Mouse (Mus musculus): ENCODE measurements around the gene Thumpd1.

The Thumpd1 gene

GRCm38 (mm10) chr7:119670925-119671324 lies 49.7 kb downstream of the Thumpd1 start:
- no peak for DNase-seq (ENCODE audit: low spot score in 2 of 2)

DNA sequence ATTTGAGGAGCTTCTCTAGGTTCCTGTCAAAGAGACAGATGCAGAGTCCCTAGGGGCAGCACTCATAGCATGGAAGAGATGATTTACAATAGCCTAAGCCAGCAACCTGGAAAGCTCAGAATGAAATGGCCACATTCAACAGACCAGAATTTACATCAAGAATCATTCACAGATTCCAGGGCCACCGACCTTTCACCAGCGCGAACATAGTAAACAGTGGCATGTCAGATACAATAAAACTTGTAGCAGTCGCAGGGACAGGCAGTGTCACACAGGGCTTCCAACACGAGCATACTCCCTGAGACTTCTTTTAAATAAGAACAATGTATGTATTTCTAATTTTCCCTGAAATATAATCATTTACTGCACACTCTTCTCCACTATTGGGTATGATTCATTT lies 50.2 kb downstream of the Thumpd1 start:
- DNase-seq (ENCODE audit: low spot score in 2 of 2), result no peak

GRCm38 (mm10) chr7:119667893-119668292 lies 52.7 kb downstream of the Thumpd1 start:
- no peak for DNase-seq (ENCODE audit: low spot score in 2 of 2)
